Mouse (Mus musculus) neutrophil, adult 59 days (primary cell): ENCODE measurements around the gene Prnd. TPM values are rescaled to one million over a fixed set of nuclear protein-coding genes. Genes with fewer than 3 reads are reported as not detected.

Experiments
- total RNA-seq, 2 experiments: library from RNA; stranded (reverse); gene quantifications; 1 replicate in 1 of 2; 2 replicates in 1 of 2; pipeline ENCODE4 v1.2.4; 2023

The Prnd gene
- not detected for total RNA-seq

DNA sequence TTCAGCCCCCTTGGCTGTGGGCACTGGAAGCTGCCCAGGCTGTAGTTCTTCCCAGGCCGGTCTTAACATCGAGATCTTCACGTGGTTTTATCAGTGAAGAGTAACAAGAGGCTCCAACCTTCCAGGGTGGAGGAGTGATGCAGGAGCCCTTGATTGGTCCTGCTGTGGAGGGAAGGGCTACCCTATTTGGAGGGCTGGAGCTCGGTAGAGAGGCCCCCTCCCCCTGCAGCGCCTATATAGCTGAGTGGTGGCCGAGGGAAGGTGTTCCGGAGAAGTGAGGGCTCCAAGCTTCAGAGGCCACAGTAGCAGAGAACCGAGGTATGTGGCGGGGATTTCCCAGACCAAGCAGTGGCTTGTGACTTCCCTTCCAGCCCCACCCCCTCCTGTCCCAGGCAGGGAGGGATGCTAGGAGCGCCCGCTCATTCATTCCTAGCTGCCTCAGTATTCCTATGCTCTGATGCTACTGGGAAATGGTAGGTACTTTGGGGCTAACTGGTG lies at the start of gene Prnd:
Gene Prnd, plus strand, starts transcription at position 264 of the 498 bp plus-strand sequence.

GRCm38 (mm10) chr2:131909683-131910572 lies 40.7 kb upstream of the Prnd start, which contains the start of the genes Prnp and Prn:
TSS of gene Prnp (plus strand) at chr2:131909928.
TSS of gene Prn (plus strand) at chr2:131909957.

Other genes with a start within 250 kb of the Prnd start
- gene Erv3, start 91.1 kb upstream of the Prnd start, total RNA-seq = not detected
- 10 to 100 TPM in 1 of 2 experiments, 1 to 10 TPM in 1; 8.4 to 11.2 TPM for gene Prnp, start 40.9 kb upstream of the Prnd start, total RNA-seq
- not detected for gene Prn, start 40.9 kb upstream of the Prnd start, total RNA-seq
- gene Rassf2, start 79.4 kb downstream of the Prnd start, total RNA-seq = 100 to 1,000 TPM; 128 to 154 TPM
- gene Slc23a2, start 194.2 kb downstream of the Prnd start, total RNA-seq = 10 to 100 TPM; 11.4 to 12.1 TPM